Mouse (Mus musculus) stomach, embryonic 16.5 days (tissue): ENCODE measurements around the gene Aqr. TPM values are rescaled to one million over a fixed set of nuclear protein-coding genes. Genes with fewer than 3 reads are reported as not detected.

ENCODE experiments used
- ATAC-seq: fragments of 200-750 bp; cut with Nextera tagmentation; 2 replicates; pipeline ENCODE4 v1.8.0; 2017; ENCODE audit warnings: moderate number of reproducible peaks, moderate TSS enrichment; ENCODE audit not compliant: insufficient read depth, low FRiP score
- H3K27ac ChIP-seq: fragments of 300-500 bp; sonication (generic); 2 replicates; pipeline ENCODE4 v1.5.1; 2014; ENCODE audit warnings: low read length
- H3K27me3 ChIP-seq: fragments of 300-500 bp; sonication (generic); 2 replicates; pipeline ENCODE4 v1.6.1; 2014; ENCODE audit warnings: low read length, control low read depth, mixed read lengths; ENCODE audit not compliant: control insufficient read depth, insufficient read depth
- H3K36me3 ChIP-seq: fragments of 300-500 bp; sonication (generic); 2 replicates; pipeline ENCODE4 v1.6.1; 2014; ENCODE audit warnings: low read length; ENCODE audit not compliant: control insufficient read depth, insufficient read depth
- H3K4me1 ChIP-seq: fragments of 300-500 bp; sonication (generic); 2 replicates; pipeline ENCODE4 v1.6.1; 2014; ENCODE audit warnings: low read length, control low read depth, mixed read lengths; ENCODE audit not compliant: control insufficient read depth, insufficient read depth
- H3K4me2 ChIP-seq: fragments of 300-500 bp; sonication (generic); 2 replicates; pipeline ENCODE4 v1.6.1; 2014; ENCODE audit warnings: low read depth, low read length, mixed read lengths
- H3K4me3 ChIP-seq: fragments of 300-500 bp; sonication (generic); replicated peaks from 2 replicates; pipeline ENCODE4 v1.5.1; 2014; ENCODE audit warnings: mild to moderate bottlenecking, low read length
- H3K9ac ChIP-seq: fragments of 300-500 bp; sonication (generic); 2 replicates; pipeline ENCODE4 v1.6.1; 2014; ENCODE audit warnings: low read length
- H3K9me3 ChIP-seq: fragments of 300-500 bp; sonication (generic); replicated peaks from 2 replicates; pipeline ENCODE4 v1.6.1; 2016; ENCODE audit warnings: low read length, control low read depth; ENCODE audit not compliant: control insufficient read depth
- WGBS: fragments of 180-500 bp; shearing (Covaris S2); extraction: QIAGEN DNeasy Blood & Tissue Kit; methylation state at CpG from one replicate; pipeline ENCODE4 v1.1.7; 2014; 5-methylcytosine and 5-hydroxymethylcytosine counted together
- polyA plus RNA-seq: library from polyadenylated mRNA; unstranded; fragments of >200 nt; fragmentation: Nextera tagmentation; extraction: Ambion mirVana; gene quantifications from 2 replicates; pipeline ENCODE4 v1.2.1, GENCODE M21; 2015

Gene Aqr
- polyA plus RNA-seq, 1 experiment from 2014 or later = 40.5 TPM

GRCm38 (mm10) chr2:114177802-114178733 is 8.8 kb downstream of the Aqr start:
- H3K4me3 ChIP-seq = no peak overlapping the region
- no peak for ATAC-seq
- peaks cover 8% of the 10 kb centered on the region for H3K4me1 ChIP-seq
- no peaks in the 10 kb centered on the region for H3K9me3 ChIP-seq
- no peak overlapping the region for H3K4me2 ChIP-seq
- no peak overlapping the region for H3K27ac ChIP-seq
- no peak overlapping the region for H3K9ac ChIP-seq
- no peaks in the 10 kb centered on the region for H3K36me3 ChIP-seq
- H3K27me3 ChIP-seq = no peaks in the 10 kb centered on the region
- 56% methylated on average over 4 of the region's 4 CpGs for WGBS

- no peaks in the 10 kb centered on the region for H3K27me3 ChIP-seq
- peak overlapping the region; percentile 93 for H3K9ac ChIP-seq
- 0 out of 2 replicates have a peak, but pooled peaks cover 2% of the 10 kb centered on the region for H3K36me3 ChIP-seq
- peaks cover 8% of the 10 kb centered on the region for H3K4me1 ChIP-seq
- peak overlapping the region; percentile 88 for H3K4me2 ChIP-seq
- no peaks in the 10 kb centered on the region for H3K9me3 ChIP-seq
- WGBS = under 1% methylated on average over 44 of the region's 44 CpGs
- no peak overlapping the region for H3K27ac ChIP-seq
- peak overlapping the region; percentile 90 for H3K4me3 ChIP-seq
- ATAC-seq = peak; percentile 93
These were observed 12.0 kb downstream of the Aqr start for GRCm38 (mm10) chr2:114174651-114175484.

- no peak for ATAC-seq
- Histone ChIP-seq H3K27ac (no peak overlapping the region), H3K4me3 (no peak overlapping the region), H3K36me3 (0 out of 2 replicates have a peak, but pooled peaks cover 2% of the 10 kb centered on the region), H3K4me1 (peaks cover 8% of the 10 kb centered on the region), H3K4me2 (no peak overlapping the region), H3K9ac (no peak overlapping the region), H3K27me3 (no peaks in the 10 kb centered on the region), H3K9me3 (no peaks in the 10 kb centered on the region)
These were observed 13.6 kb downstream of the Aqr start for GRCm38 (mm10) chr2:114173248-114173647.

- no peak overlapping the region for H3K9ac ChIP-seq
- H3K27ac ChIP-seq = no peak overlapping the region
- no peak for ATAC-seq
- H3K4me3 ChIP-seq = no peak overlapping the region
- no peaks in the 10 kb centered on the region for H3K4me1 ChIP-seq
- no peaks in the 10 kb centered on the region for H3K9me3 ChIP-seq
- no peak overlapping the region for H3K4me2 ChIP-seq
- peaks cover 23% of the 10 kb centered on the region; the same call in 1 of the 2 replicates for H3K36me3 ChIP-seq
- no peaks in the 10 kb centered on the region for H3K27me3 ChIP-seq
These were observed 19.0 kb downstream of the Aqr start for GRCm38 (mm10) chr2:114167837-114168236.

- H3K27ac ChIP-seq = no peak overlapping the region
- no peaks in the 10 kb centered on the region for H3K9me3 ChIP-seq
- no peak for ATAC-seq
- no peak overlapping the region for H3K9ac ChIP-seq
- WGBS = 79% methylated on average over 1 of the region's 1 CpGs
- peaks cover 24% of the 10 kb centered on the region; the same call in 1 of the 2 replicates for H3K36me3 ChIP-seq
- H3K4me2 ChIP-seq = no peak overlapping the region
- no peaks in the 10 kb centered on the region for H3K27me3 ChIP-seq
- H3K4me3 ChIP-seq = no peak overlapping the region
- no peaks in the 10 kb centered on the region for H3K4me1 ChIP-seq
These were observed 24.8 kb downstream of the Aqr start for GRCm38 (mm10) chr2:114161978-114162377.

- peaks cover 9% of the 10 kb centered on the region for H3K36me3 ChIP-seq
- 70% methylated on average over 4 of the region's 4 CpGs for WGBS
- ATAC-seq = no peak
These were observed 29.5 kb downstream of the Aqr start for GRCm38 (mm10) chr2:114157345-114157744.

GRCm38 (mm10) chr2:114156639-114157038 is 30.2 kb downstream of the Aqr start:
- H3K4me3 ChIP-seq = no peak overlapping the region
- H3K36me3 ChIP-seq = peaks cover 9% of the 10 kb centered on the region
- H3K9me3 ChIP-seq = no peaks in the 10 kb centered on the region
- H3K9ac ChIP-seq = no peak overlapping the region
- H3K27me3 ChIP-seq = no peaks in the 10 kb centered on the region
- no peaks in the 10 kb centered on the region for H3K4me1 ChIP-seq
- H3K4me2 ChIP-seq = no peak overlapping the region
- 78% methylated on average over 1 of the region's 1 CpGs for WGBS
- H3K27ac ChIP-seq = no peak overlapping the region
- no peak for ATAC-seq

More at GRCm38 (mm10) chr2:114157345-114157744, 29.5 kb downstream of the Aqr start:
- Histone ChIP-seq H3K27me3 (no peaks in the 10 kb centered on the region), H3K27ac (no peak overlapping the region), H3K9ac (no peak overlapping the region), H3K4me1 (no peaks in the 10 kb centered on the region), H3K9me3 (no peaks in the 10 kb centered on the region), H3K4me2 (no peak overlapping the region), H3K4me3 (no peak overlapping the region)

GRCm38 (mm10) chr2:114153247-114153646 is 33.6 kb downstream of the Aqr start:
- 90% methylated on average over 6 of the region's 6 CpGs for WGBS
- Histone ChIP-seq H3K27ac (no peak overlapping the region), H3K27me3 (no peaks in the 10 kb centered on the region), H3K4me3 (no peak overlapping the region), H3K36me3 (peaks cover 20% of the 10 kb centered on the region), H3K9ac (no peak overlapping the region), H3K4me2 (no peak overlapping the region), H3K4me1 (no peaks in the 10 kb centered on the region), H3K9me3 (no peaks in the 10 kb centered on the region)
- ATAC-seq = no peak
